Mouse (Mus musculus) MEL (cell line): Measurements from ENCODE around the gene Cd151. TPM values are rescaled to one million over a fixed set of nuclear protein-coding genes. Genes with fewer than 3 reads are reported as not detected.
"Not testable (repeated sequence)": the region's sequence is repeated elsewhere in the genome, so short reads cannot be mapped to it uniquely, and the experiment has no call there.

ENCODE experiments used
- DNase-seq: peaks from one replicate; pipeline ENCODE4 v3.0.0; 2011; ENCODE audit warnings: low read depth, low spot score
- H3K27ac ChIP-seq: 2 replicates; pipeline ENCODE4 v1.5.1; 2012; ENCODE audit warnings: low read depth, mild to moderate bottlenecking, control low read depth, low read length, moderate library complexity; ENCODE audit not compliant: control insufficient read depth
- H3K27me3 ChIP-seq, 2 experiments: fragments of 150-350 bp in 1 of 2; sonication (generic) in 1 of 2; 2 replicates each; pipeline ENCODE4 v1.6.1; 2012; ENCODE audit warnings: low read length in 2 of 2, mild to moderate bottlenecking in 2 of 2, improper control_type of control experiment in 1 of 2, moderate library complexity in 1 of 2; ENCODE audit not compliant: insufficient read depth in 2 of 2, control insufficient read depth in 1 of 2
- H3K36me3 ChIP-seq, 2 experiments: 2 replicates each; pipeline ENCODE4 v1.6.1; 2012 to 2014; ENCODE audit warnings: low read length in 2 of 2, improper control_type of control experiment in 1 of 2, inconsistent platforms in 1 of 2, mild to moderate bottlenecking in 1 of 2; ENCODE audit not compliant: insufficient read depth in 2 of 2, control insufficient read depth in 1 of 2
- H3K4me1 ChIP-seq, 2 experiments: fragments of 150-350 bp in 1 of 2; sonication (generic) in 1 of 2; 2 replicates each; pipeline ENCODE4 v1.6.1; 2012; ENCODE audit warnings: low read length in 2 of 2, improper control_type of control experiment in 1 of 2, mild to moderate bottlenecking in 1 of 2; ENCODE audit not compliant: insufficient read depth in 2 of 2, control insufficient read depth in 1 of 2
- H3K4me3 ChIP-seq, 2 experiments: fragments of 150-350 bp in 1 of 2; sonication (generic) in 1 of 2; 2 replicates each; pipeline ENCODE4 v1.5.1; 2012; ENCODE audit warnings: low read depth in 2 of 2, low read length in 2 of 2, mild to moderate bottlenecking in 2 of 2, moderate library complexity in 2 of 2, control low read depth in 1 of 2, improper control_type of control experiment in 1 of 2; ENCODE audit not compliant: control insufficient read depth in 1 of 2, insufficient read depth in 1 of 2
- H3K79me2 ChIP-seq: 2 replicates; pipeline ENCODE4 v1.6.1; 2012; ENCODE audit warnings: mild to moderate bottlenecking, low read length, moderate library complexity; ENCODE audit not compliant: control insufficient read depth, poor library complexity, insufficient read depth
- H3K9ac ChIP-seq: 2 replicates; pipeline ENCODE4 v1.6.1; 2012; ENCODE audit warnings: low read depth, mild to moderate bottlenecking, control low read depth, low read length, moderate library complexity; ENCODE audit not compliant: control insufficient read depth, poor library complexity, severe bottlenecking
- H3K9me3 ChIP-seq: fragments of 150-350 bp; sonication (generic); replicated peaks from 2 replicates; pipeline ENCODE4 v1.6.1; 2012; ENCODE audit warnings: mild to moderate bottlenecking, low read length, improper control_type of control experiment, moderate library complexity; ENCODE audit not compliant: insufficient read depth
- CHD1 ChIP-seq: IDR thresholded peaks from 2 replicates; pipeline ENCODE4 v1.6.1; 2012; ENCODE audit warnings: low read depth, mild to moderate bottlenecking, inconsistent platforms, low read length, improper control_type of control experiment
- E2F4 ChIP-seq: IDR thresholded peaks from 2 replicates; pipeline ENCODE4 v1.6.1; 2011; ENCODE audit warnings: low read depth, low read length, improper control_type of control experiment, borderline replicate concordance
- EP300 ChIP-seq, 2 experiments: IDR thresholded peaks; 2 replicates each; pipeline ENCODE4 v1.6.1; 2011; ENCODE audit warnings: improper control_type of control experiment in 2 of 2, low read length in 2 of 2, low read depth in 1 of 2, mild to moderate bottlenecking in 1 of 2
- ETS1 ChIP-seq: IDR thresholded peaks from 2 replicates; pipeline ENCODE4 v1.6.1; 2012; ENCODE audit warnings: low read depth, mild to moderate bottlenecking, inconsistent platforms, low read length, improper control_type of control experiment, moderate library complexity
- GATA1 ChIP-seq: IDR thresholded peaks from 2 replicates; pipeline ENCODE4 v1.6.1; 2011; ENCODE audit warnings: low read depth, low read length, improper control_type of control experiment
- JUND ChIP-seq: IDR thresholded peaks from 2 replicates; pipeline ENCODE4 v1.6.1; 2011; ENCODE audit warnings: low read depth, mild to moderate bottlenecking, improper control_type of control experiment, low read length
- KAT2A ChIP-seq: conservative IDR thresholded peaks from 2 replicates; pipeline ENCODE4 v1.6.1; 2012; ENCODE audit warnings: low read depth, low read length, improper control_type of control experiment, inconsistent platforms
- MAFK ChIP-seq: IDR thresholded peaks from 2 replicates; pipeline ENCODE4 v1.6.1; 2011; ENCODE audit warnings: low read depth, mild to moderate bottlenecking, low read length, improper control_type of control experiment, borderline replicate concordance
- MAX ChIP-seq: IDR thresholded peaks from 2 replicates; pipeline ENCODE4 v1.6.1; 2011; ENCODE audit warnings: low read length, improper control_type of control experiment
- MAZ ChIP-seq: IDR thresholded peaks from 2 replicates; pipeline ENCODE4 v1.6.1; 2012; ENCODE audit warnings: low read depth, mild to moderate bottlenecking, inconsistent platforms, low read length, improper control_type of control experiment
- MEF2A ChIP-seq: IDR thresholded peaks from 2 replicates; pipeline ENCODE4 v1.6.1; 2014; ENCODE audit warnings: low read depth, mild to moderate bottlenecking, inconsistent platforms, low read length, improper control_type of control experiment; ENCODE audit not compliant: poor library complexity, insufficient replicate concordance, severe bottlenecking; ENCODE audit errors: extremely low read depth
- MXI1 ChIP-seq: IDR thresholded peaks from 2 replicates; pipeline ENCODE4 v1.6.1; 2011; ENCODE audit warnings: mild to moderate bottlenecking, low read depth, low read length, improper control_type of control experiment
- MYC ChIP-seq: IDR thresholded peaks from 2 replicates; pipeline ENCODE4 v1.6.1; 2011; ENCODE audit warnings: low read depth, mild to moderate bottlenecking, low read length, improper control_type of control experiment, moderate library complexity
- NELFE ChIP-seq: IDR thresholded peaks from 2 replicates; pipeline ENCODE4 v1.6.1; 2011; ENCODE audit warnings: low read depth, low read length, improper control_type of control experiment
- NRF1 ChIP-seq: IDR thresholded peaks from 2 replicates; pipeline ENCODE4 v1.6.1; 2014; ENCODE audit warnings: low read depth, mild to moderate bottlenecking, inconsistent platforms, low read length, improper control_type of control experiment, moderate library complexity; ENCODE audit not compliant: poor library complexity, insufficient read depth, severe bottlenecking
- POLR2AphosphoS2 ChIP-seq: IDR thresholded peaks from 2 replicates; pipeline ENCODE4 v1.6.1; 2011; ENCODE audit warnings: low read length, improper control_type of control experiment
- POLR2AphosphoS5 ChIP-seq: IDR thresholded peaks from 2 replicates; pipeline ENCODE4 v1.6.1; 2012; ENCODE audit warnings: low read depth, borderline replicate concordance, mild to moderate bottlenecking, inconsistent platforms, low read length, moderate library complexity, mixed read lengths
- RAD21 ChIP-seq: IDR thresholded peaks from 2 replicates; pipeline ENCODE4 v1.6.1; 2011; ENCODE audit warnings: mild to moderate bottlenecking, low read depth, low read length, improper control_type of control experiment
- TAL1 ChIP-seq: IDR thresholded peaks from 2 replicates; pipeline ENCODE4 v1.6.1; 2012; ENCODE audit warnings: mild to moderate bottlenecking, inconsistent platforms, low read length, moderate library complexity, mixed read lengths
- TBP ChIP-seq: IDR thresholded peaks from 2 replicates; pipeline ENCODE4 v1.8.0; 2011; ENCODE audit warnings: low read depth, low read length, improper control_type of control experiment
- TCF12 ChIP-seq: IDR thresholded peaks from 2 replicates; pipeline ENCODE4 v1.6.1; 2014; ENCODE audit warnings: low read depth, mild to moderate bottlenecking, inconsistent platforms, low read length, improper control_type of control experiment, moderate library complexity
- USF2 ChIP-seq, 2 experiments: IDR thresholded peaks; 2 replicates each; pipeline ENCODE4 v1.6.1; 2011 to 2012; ENCODE audit warnings: improper control_type of control experiment in 2 of 2, low read length in 2 of 2, borderline replicate concordance in 1 of 2, inconsistent platforms in 1 of 2, low read depth in 1 of 2, mild to moderate bottlenecking in 1 of 2; ENCODE audit not compliant: insufficient read depth in 1 of 2
- ZKSCAN1 ChIP-seq: IDR thresholded peaks from 2 replicates; pipeline ENCODE4 v1.6.1; 2012; ENCODE audit warnings: low read depth, mild to moderate bottlenecking, inconsistent platforms, low read length, improper control_type of control experiment, moderate library complexity
- ZMIZ1 ChIP-seq: IDR thresholded peaks from 2 replicates; pipeline ENCODE4 v1.6.1; 2012; ENCODE audit warnings: low read depth, mild to moderate bottlenecking, inconsistent platforms, low read length, improper control_type of control experiment, moderate library complexity
- ZNF384 ChIP-seq: IDR thresholded peaks from 2 replicates; pipeline ENCODE4 v1.6.1; 2012; ENCODE audit warnings: low read depth, mild to moderate bottlenecking, inconsistent platforms, low read length, improper control_type of control experiment
- polyA plus RNA-seq, 2 experiments: library from polyadenylated mRNA; stranded (reverse) in 1 of 2; unstranded in 1 of 2; fragments of >175 nt in 1 of 2; fragments of >200 nt in 1 of 2; gene quantifications; 2 replicates each; pipeline versions ENCODE4 v1.2.1 to v1.2.4; 2012; ENCODE audit warnings: low replicate concordance in 2 of 2, low read depth in 1 of 2; ENCODE audit not compliant: insufficient read length in 2 of 2, insufficient read depth in 1 of 2, missing spikeins in 1 of 2
- total RNA-seq: library from RNA; depleted of rRNA; stranded (reverse); fragments of 300-350 nt; gene quantifications from 2 replicates; pipeline ENCODE4 v1.2.3, GENCODE M21; 2012

The Cd151 gene
- total and polyA plus RNA-seq, 3 experiments: 40.6 to 86.6 TPM; not detected in 1

GRCm38 (mm10) chr7:141443828-141444237 lies 23.4 kb upstream of the Cd151 start, which contains the start of gene Pidd1 (continued):
- no peak; the same call in 1 of the 2 replicates for TF ChIP-seq MAZ

GRCm38 (mm10) chr7:141446374-141446773 lies 20.8 kb upstream of the Cd151 start:
- H3K9ac ChIP-seq: peak overlapping the region; percentile 80
- peak; percentile 83 for TF ChIP-seq ZNF384
- TF ChIP-seq, all 39 proteins: peak for 1; not testable (repeated sequence) for 38
- Histone ChIP-seq H3K4me3 (peak overlapping the region; percentile 45 to 87), H3K79me2 (peaks cover 46% of the 10 kb centered on the region), H3K36me3 (peaks cover 15 to 32% of the 10 kb centered on the region in 2 experiments), H3K4me1 (peaks cover 0 to 36% of the 10 kb centered on the region in 2 experiments; a peak in 2 of 4 replicates), H3K27ac (peak overlapping the region; percentile 69)
- not testable (repeated sequence) for DNase-seq, H3K27me3 ChIP-seq, H3K9me3 ChIP-seq

- peak within 1 kb of the TSS; percentile 92 for H3K9ac ChIP-seq
- peaks cover 15 to 32% of the 10 kb centered on the region in 2 experiments for H3K36me3 ChIP-seq
- no peaks in the 10 kb centered on the region for H3K9me3 ChIP-seq
- peaks cover 0 to 36% of the 10 kb centered on the region in 2 experiments; a peak in 2 of 4 replicates for H3K4me1 ChIP-seq
- H3K4me3 ChIP-seq: peak within 1 kb of the TSS; percentile 72 to 87
- H3K79me2 ChIP-seq: peaks cover 40% of the 10 kb centered on the region
- no peaks in the 10 kb centered on the region for H3K27me3 ChIP-seq
- DNase-seq: peak; percentile 98
- H3K27ac ChIP-seq: peak within 1 kb of the TSS; percentile 92
- TF ChIP-seq CHD1 (0 out of 2 replicates have a peak, but pooled peaks have one; percentile 63), MEF2A (no peak), KAT2A (peak; percentile 86), POLR2AphosphoS5 (0 out of 2 replicates have a peak, but pooled peaks have one; percentile 17), NRF1 (peak; percentile 50; the same call in 1 of the 2 replicates), MAX (peak; percentile 98), POLR2AphosphoS2 (peak; percentile 88), GATA1 (no peak), RAD21 (no peak), USF2 (IDR thresholded peaks at IDR 0.05; ENCODE audit: borderline replicate concordance in 1 of 2, insufficient read depth in 1 of 2, low read depth in 1 of 2, low read length in 2 of 2) (no peak), JUND (no peak), ZKSCAN1 (no peak), NELFE (peak; percentile 84), TAL1 (no peak), MAFK (no peak), EP300 (IDR thresholded peaks at IDR 0.05; ENCODE audit: low read depth in 1 of 2, low read length in 2 of 2) (no peak), MYC (peak; percentile 98), ETS1 (peak; percentile 39; the same call in 1 of the 2 replicates), E2F4 (no peak), TCF12 (peak; percentile 65), MAZ (peak; percentile 21; the same call in 1 of the 2 replicates), TBP (peak; percentile 87; the same call in 1 of the 2 replicates), ZMIZ1 (peak; percentile 72), MXI1 (peak; percentile 99)
These were observed 19.8 kb upstream of the Cd151 start, which contains the start of gene Rplp2 for GRCm38 (mm10) chr7:141447110-141447991. Gene Rplp2, plus strand, starts transcription at chr7:141447370.
